Mouse (Mus musculus) heart, postnatal 14 days (tissue): ENCODE data around the gene Fgf14. TPM values are rescaled to one million over a fixed set of nuclear protein-coding genes. Genes with fewer than 3 reads are reported as not detected.

Experiments
- DNase-seq, 2 experiments: peaks; one replicate each; pipeline ENCODE4 v3.0.0; 2021 to 2022
- intact Hi-C: fragments of 180-260 bp; cut with DNase I; formaldehyde crosslinking; loops from one replicate; pipeline ENCODE4 v1.15.1; 2025
- total RNA-seq, 2 experiments: library from RNA; stranded (reverse); gene quantifications; 2 replicates each; pipeline ENCODE4 v1.2.3; 2021

The Fgf14 gene
- total RNA-seq, 2 experiments from 2014 or later: 1.4 to 1.5 TPM

DNA sequence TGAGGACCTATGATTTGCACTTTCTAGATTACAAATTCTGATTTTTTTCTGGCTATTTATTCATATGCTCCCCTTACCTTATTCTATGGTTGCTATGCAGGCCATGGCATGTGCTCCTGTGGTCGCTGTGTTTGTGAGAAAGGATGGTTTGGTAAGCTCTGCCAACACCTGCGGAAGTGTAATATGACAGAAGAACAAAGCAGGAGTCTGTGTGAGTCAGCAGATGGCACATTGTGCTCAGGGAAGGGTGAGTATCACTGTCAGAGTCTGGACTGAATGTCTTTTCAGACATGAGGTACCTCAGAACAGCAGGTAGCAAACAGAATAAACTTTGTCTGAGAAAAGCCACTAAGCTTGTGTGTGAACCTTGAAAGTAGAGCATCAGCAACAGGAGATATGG is 710.4 kb downstream of the Fgf14 start:
- DNase-seq: no peak
- intact Hi-C loops: no loop called here
